Mouse (Mus musculus) gastrocnemius, adult 18-20 months (tissue): ENCODE data around the gene Eef1b2. TPM values are rescaled to one million over a fixed set of nuclear protein-coding genes. Genes with fewer than 3 reads are reported as not detected.

Experiments used
- DNase-seq: peaks from one replicate; pipeline ENCODE4 v3.0.0; 2021; ENCODE audit warnings: low spot score
- total RNA-seq, 2 experiments: library from RNA; stranded (reverse); gene quantifications; 2 replicates each; pipeline ENCODE4 v1.2.3; 2021

Eef1b2 gene
- total RNA-seq, 2 experiments from 2014 or later, result 342 to 368 TPM

GRCm38 (mm10) chr1:63190851-63191250 is 14.2 kb downstream of the Eef1b2 start:
- DNase-seq, result no peak

- no peak for DNase-seq
Observed at GRCm38 (mm10) chr1:63192306-63193065, 15.9 kb downstream of the Eef1b2 start.

- DNase-seq, result no peak
Observed at GRCm38 (mm10) chr1:63195848-63196512, 19.4 kb downstream of the Eef1b2 start.

GRCm38 (mm10) chr1:63199387-63199786 is 22.8 kb downstream of the Eef1b2 start:
- no peak for DNase-seq

- DNase-seq, result no peak
Observed at GRCm38 (mm10) chr1:63200322-63200721, 23.7 kb downstream of the Eef1b2 start.

DNA sequence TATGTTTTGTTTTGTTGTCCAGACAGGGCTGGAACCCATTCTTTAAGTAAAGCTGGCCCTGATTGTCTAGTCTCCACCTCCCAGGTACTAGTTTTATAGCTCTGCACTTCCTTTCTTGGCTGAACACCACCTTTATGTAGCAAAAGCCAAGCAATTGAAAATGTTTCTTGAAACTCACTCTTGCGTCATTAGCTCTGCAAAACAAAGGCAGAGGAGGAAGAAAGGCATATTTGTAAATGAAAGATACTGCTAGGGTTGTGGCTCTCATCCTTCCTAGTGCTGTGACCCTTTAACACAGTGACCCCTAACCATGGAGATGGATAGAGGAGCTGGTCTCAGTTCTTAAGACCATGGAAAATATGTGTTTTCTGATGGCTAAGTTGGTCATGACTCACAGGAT is 25.0 kb downstream of the Eef1b2 start:
- DNase-seq, result no peak

DNA sequence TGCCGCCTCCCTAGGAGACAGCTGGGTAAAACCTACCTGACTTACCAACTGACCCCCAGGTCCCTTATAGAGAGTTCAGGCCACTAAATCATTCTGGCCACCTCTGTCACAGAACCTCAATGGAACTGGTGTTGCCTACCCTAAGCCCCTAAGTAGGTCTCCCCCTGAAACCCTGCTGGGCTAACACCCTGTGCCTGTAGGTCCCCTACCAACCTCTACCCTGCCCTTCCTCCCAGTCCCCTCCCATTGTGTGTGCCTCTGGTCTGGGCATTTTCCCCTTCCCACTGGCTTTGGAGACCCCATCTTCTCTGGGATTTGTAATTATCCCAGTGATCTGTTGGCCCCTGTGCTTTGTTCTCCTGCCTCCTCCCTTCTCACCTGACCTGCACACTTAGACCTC is 26.8 kb downstream of the Eef1b2 start:
- no peak for DNase-seq

GRCm38 (mm10) chr1:63203950-63204659 is 27.5 kb downstream of the Eef1b2 start:
- DNase-seq, result no peak

DNA sequence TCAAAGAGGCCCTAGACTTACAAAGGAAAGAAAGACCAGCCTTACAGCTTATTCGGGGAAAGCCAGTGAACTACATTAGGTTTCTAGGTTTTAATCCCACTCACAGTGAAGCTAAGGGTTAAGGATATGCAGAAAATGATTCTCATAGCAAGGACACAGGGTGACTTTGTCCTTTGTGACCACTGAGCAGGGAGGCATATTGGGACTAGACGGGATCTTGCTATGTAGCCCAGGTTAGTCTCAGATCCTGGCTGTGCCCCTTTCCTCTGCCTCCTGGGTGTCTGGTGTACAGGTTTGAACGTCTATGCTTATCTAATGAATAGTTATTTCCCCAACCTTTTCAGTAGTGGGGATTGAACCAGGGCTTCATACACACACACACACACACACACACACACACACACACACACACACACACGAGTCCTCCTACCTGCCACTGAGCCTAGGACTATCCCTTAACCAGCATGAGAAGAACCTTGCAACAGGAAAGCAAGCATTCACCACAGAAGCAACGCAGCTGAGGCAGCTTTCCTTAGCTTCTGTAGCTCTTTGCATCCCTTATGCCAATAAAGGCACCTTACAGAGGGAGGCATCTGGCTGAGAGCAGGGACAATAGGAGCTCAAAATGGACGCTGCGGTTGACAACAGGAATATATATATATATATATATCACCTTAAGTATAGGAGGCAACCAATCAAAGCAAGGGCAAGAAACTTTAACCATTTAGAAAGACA is 28.2 kb downstream of the Eef1b2 start:
- no peak for DNase-seq

- DNase-seq, result no peak
Observed at GRCm38 (mm10) chr1:63207607-63208006, 31.0 kb downstream of the Eef1b2 start.

DNA sequence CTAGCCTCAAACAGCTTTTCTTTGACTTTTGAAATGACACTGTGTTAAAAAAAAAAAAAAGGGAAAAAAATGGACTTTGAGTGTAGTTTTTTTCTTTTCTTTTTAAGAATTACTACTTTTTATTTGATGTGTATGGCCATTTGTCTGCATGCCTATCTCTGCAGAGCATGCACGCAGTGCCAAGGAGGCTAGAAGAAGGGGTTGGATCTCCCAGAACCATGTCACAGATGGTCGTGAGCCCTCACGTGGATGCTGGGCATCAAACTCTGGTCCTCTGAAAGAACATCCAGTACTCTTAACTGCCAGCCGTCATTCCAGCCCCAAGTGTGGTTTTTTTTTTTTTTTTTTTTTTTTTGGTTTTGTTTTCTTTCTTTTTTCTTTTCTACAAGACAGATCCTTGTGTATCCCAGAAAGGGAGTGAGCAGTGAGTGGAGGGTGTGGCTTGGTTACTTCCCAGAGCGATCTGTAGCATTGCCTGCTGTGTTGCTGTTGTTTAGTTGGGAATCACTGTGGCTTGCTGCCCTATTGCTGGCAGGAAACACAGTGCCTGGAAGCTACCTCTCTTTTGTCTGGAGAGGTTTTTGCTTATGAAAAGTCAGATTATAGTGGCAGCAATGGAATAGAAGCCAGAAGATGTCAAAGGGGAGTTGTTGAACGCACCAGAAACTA is 33.4 kb downstream of the Eef1b2 start:
- DNase-seq, result no peak

DNA sequence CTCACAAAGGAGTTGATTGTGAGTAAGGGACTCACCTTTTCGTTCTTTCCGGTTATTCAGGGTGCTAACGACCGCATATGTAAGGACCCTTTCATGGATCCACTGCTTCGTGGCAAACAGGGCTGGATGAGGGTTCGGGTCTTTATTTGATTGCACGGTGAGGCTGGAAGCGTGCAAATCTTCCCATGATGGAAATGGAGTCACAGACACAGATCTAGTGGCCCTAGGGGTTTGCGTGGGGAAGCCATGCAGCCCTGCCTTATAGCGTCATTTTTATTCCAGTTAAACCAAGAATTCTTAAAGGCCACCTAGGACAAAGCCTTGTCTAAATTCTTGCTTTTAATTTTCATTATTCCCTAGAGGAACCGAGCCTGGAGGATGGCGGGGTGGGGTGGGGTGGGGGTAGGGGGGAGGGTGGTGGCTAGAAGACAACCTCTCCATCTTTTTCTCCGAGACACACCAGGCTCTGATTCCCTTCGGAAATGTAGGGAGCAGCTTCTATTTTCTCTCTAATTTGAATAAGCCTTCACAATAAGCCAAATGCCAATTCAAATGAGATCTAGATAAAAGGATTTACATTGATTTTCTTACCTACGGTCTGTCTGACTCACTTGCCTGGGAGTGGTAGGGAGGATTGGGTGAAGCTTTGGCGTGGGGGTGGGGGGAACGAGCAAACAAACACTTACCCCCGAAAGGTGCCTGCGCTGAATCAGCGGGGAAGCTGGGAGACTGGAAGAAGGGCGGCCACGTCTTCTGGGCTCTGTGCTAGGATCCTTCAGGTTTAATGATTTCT is 37.0 kb downstream of the Eef1b2 start:
- no peak for DNase-seq

DNA sequence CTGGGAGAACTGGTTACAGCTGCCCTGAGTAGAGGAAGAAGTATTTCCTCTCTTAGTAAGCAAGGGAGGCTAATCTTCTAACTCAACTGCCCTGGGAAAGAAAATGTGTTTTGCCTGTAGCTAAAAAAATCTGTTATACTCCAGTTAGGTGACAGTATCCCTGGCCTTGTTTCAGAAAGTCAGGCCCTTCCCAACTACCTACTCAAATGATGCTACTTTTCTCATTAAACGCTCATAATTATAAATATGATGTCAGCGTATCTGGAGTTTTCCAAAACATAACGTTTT is 37.6 kb downstream of the Eef1b2 start, which contains the start of gene Gpr1:
Gpr1 (minus strand) TSS at position 273 of the 288 bp plus-strand sequence.
- DNase-seq, result no peak

DNA sequence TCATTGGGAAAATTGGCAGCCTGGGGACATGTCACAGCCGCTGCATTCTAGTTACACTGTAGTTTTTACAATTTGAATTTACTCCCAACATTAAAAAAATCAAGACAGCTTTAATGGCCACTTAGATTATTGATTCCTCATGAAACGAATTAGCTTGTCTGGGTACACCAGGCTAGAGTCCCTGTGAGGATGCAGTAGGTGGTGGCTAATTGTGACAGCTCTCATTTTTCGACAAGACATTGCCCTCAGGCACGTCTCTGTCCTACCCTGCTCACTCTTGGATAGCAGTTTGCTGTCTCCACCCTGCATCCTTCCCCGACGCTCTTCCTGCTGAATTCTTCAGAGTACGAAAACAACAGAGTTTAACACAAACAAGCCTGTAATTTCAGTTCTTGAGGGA is 38.0 kb downstream of the Eef1b2 start:
- no peak for DNase-seq

DNA sequence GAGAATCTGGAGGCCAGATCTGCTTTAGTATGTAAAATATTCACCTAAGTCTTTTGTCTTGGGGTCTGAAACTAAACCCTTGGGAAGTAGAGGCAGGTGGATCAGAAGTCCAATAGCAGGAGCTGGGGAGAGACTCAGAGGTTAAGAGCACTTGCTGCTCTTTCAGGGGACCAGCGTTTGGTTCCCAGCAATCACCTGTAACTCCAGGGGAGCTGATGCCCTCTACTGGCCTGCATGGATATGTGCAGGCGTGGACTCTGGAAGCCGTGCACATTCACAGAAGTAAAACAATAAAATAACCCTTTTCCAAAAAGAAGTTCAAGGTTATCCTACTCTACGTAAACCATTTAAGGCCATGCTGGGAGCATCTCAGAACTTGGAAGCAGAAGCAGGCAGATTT is 42.7 kb downstream of the Eef1b2 start:
- DNase-seq, result no peak

- DNase-seq, result no peak
Observed at GRCm38 (mm10) chr1:63225009-63225408, 48.4 kb downstream of the Eef1b2 start.

GRCm38 (mm10) chr1:63225890-63226289 is 49.3 kb downstream of the Eef1b2 start:
- DNase-seq, result no peak

- no peak for DNase-seq
Observed at GRCm38 (mm10) chr1:63227241-63227640, 50.6 kb downstream of the Eef1b2 start.
